Comparison of ENCODE assay signal across 26 mouse cellular contexts in the genomic region with DNA sequence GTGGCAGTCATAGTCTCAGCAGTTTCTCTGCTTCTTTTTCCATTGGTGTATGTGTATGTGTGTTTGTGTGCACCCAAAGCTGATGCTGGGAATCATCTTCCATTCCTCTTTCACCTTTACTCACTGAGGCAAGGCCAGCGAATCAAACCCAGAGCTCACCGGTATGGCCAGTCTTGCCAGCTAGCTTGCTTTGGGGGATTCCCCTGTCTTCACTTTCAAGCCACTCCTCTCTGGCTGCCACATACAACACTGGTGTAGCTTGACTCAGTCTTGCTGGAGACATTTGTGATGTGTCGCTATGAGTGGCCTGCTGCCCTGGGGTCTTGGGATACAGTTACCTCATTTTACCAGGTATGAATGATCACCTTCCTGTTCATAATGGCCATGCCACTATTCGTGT. TPM values are rescaled to one million over a fixed set of nuclear protein-coding genes. Genes with fewer than 3 reads are reported as not detected.
DNase-seq lines count a peak whose midpoint lies in the region; ATAC-seq and TF ChIP-seq lines count a peak whose summit lies in the region.
"Had no signal": no experiment of that assay in that cellular context is flagged by ENCODE, and none has a peak within 500 bp of the region (broad histone marks: within the 10 kb centered on the region; RNA-seq: fewer than 3 reads in every experiment).

No protein-coding gene starts in this region.

- 78% methylated on average over 4 of the region's 4 CpGs for WGBS in intestine, postnatal 0 days
- 74% methylated on average over 4 of the region's 4 CpGs for WGBS in intestine, embryonic 15.5 days
- 77% methylated on average over 4 of the region's 4 CpGs for WGBS in stomach, postnatal 0 days

- no peaks in the 10 kb centered on the region for H3K27me3 ChIP-seq in intestine, postnatal 0 days (replicated peaks; ENCODE audit: control insufficient read depth, insufficient read depth, low read length)
- no peaks in the 10 kb centered on the region for H3K27me3 ChIP-seq in intestine, embryonic 15.5 days (replicated peaks)
- no peaks in the 10 kb centered on the region for H3K27me3 ChIP-seq in stomach, postnatal 0 days (ENCODE audit: control insufficient read depth, insufficient read depth, low read length)
- H3K27me3 ChIP-seq: forebrain, embryonic 12.5 days; forebrain, embryonic 15.5 days; hindbrain, embryonic 13.5 days had no signal

- H3K9me3 ChIP-seq in intestine, postnatal 0 days (ENCODE audit: control insufficient read depth), result no peaks in the 10 kb centered on the region
- H3K9me3 ChIP-seq in intestine, embryonic 15.5 days, result no peaks in the 10 kb centered on the region
- H3K9me3 ChIP-seq in stomach, postnatal 0 days (ENCODE audit: control insufficient read depth, low read length), result no peaks in the 10 kb centered on the region
- H3K9me3 ChIP-seq: forebrain, embryonic 12.5 days; forebrain, embryonic 15.5 days; heart, embryonic 13.5 days; hindbrain, embryonic 10.5 days; hindbrain, embryonic 13.5 days had no signal

- no peak for TF ChIP-seq CTCF in gastrocnemius, adult 2 months (IDR thresholded peaks at IDR 0.05)
- no peak for TF ChIP-seq CTCF in intestine, postnatal 0 days (IDR thresholded peaks at IDR 0.05; ENCODE audit: low read depth)
- TF ChIP-seq CTCF in stomach, postnatal 0 days (IDR thresholded peaks at IDR 0.05; ENCODE audit: low read depth), result no peak

- H3K4me2 ChIP-seq in intestine, postnatal 0 days (replicated peaks; ENCODE audit: low read depth), result no peak overlapping the region
- no peak overlapping the region for H3K4me2 ChIP-seq in intestine, embryonic 15.5 days (replicated peaks)
- H3K4me2 ChIP-seq in stomach, postnatal 0 days (replicated peaks; ENCODE audit: low read depth), result no peak overlapping the region
- H3K4me2 ChIP-seq: forebrain, embryonic 12.5 days; forebrain, embryonic 15.5 days; heart, embryonic 13.5 days; hindbrain, embryonic 13.5 days had no signal

- DNase-seq in gastrocnemius, adult 2 months, result no peak
- DNase-seq in gastrocnemius, postnatal 14 days, result no peak
- DNase-seq in testis, postnatal 10 days (ENCODE audit: low spot score), result peak; percentile 31
- no peak for DNase-seq in testis, postnatal 14 days (ENCODE audit: low spot score)
- peak; percentile 12 for DNase-seq in stomach, postnatal 0 days (ENCODE audit: low spot score)
- DNase-seq in right cerebral cortex, adult 18-20 months, result no peak
- DNase-seq: adrenal gland, adult 8-10 months; cerebellum, adult 11-12 months; cerebellum, adult 8-10 months; cerebellum, postnatal 36 days; embryo, embryonic 11 days; gastrocnemius, postnatal 10 days; heart, adult 18-20 months had no signal

- peak overlapping the region; percentile 41; the same call in 1 of the 2 replicates for H3K27ac ChIP-seq in gastrocnemius, adult 2 months
- H3K27ac ChIP-seq in intestine, postnatal 0 days (ENCODE audit: low read depth, low read length), result 0 out of 2 replicates have a peak overlapping the region, but pooled peaks have one; percentile 21
- H3K27ac ChIP-seq in intestine, embryonic 15.5 days, result no peak overlapping the region
- H3K27ac ChIP-seq in stomach, postnatal 0 days (replicated peaks), result no peak overlapping the region
- H3K27ac ChIP-seq: forebrain, embryonic 12.5 days; forebrain, embryonic 15.5 days; heart, embryonic 13.5 days; hindbrain, embryonic 10.5 days; hindbrain, embryonic 13.5 days had no signal

- H3K4me3 ChIP-seq in gastrocnemius, adult 2 months, result no peak overlapping the region
- no peak overlapping the region for H3K4me3 ChIP-seq in intestine, postnatal 0 days (ENCODE audit: low read depth, low read length)
- no peak overlapping the region for H3K4me3 ChIP-seq in intestine, embryonic 15.5 days (replicated peaks)
- H3K4me3 ChIP-seq in stomach, postnatal 0 days (ENCODE audit: low read depth, low read length), result no peak overlapping the region
- H3K4me3 ChIP-seq: erythroblast, embryonic 14.5 days; forebrain, embryonic 12.5 days; forebrain, embryonic 15.5 days; heart, embryonic 13.5 days; hindbrain, embryonic 10.5 days; hindbrain, embryonic 13.5 days had no signal

- TF ChIP-seq EP300 in stomach, postnatal 0 days (optimal IDR thresholded peaks at IDR 0.05), result no peak

- H3K4me1 ChIP-seq in intestine, postnatal 0 days (replicated peaks; ENCODE audit: control insufficient read depth, insufficient read depth, low read length), result 0 out of 2 replicates have a peak, but pooled peaks cover 14% of the 10 kb centered on the region
- H3K4me1 ChIP-seq in intestine, embryonic 15.5 days (replicated peaks), result no peaks in the 10 kb centered on the region
- no peaks in the 10 kb centered on the region for H3K4me1 ChIP-seq in stomach, postnatal 0 days (replicated peaks; ENCODE audit: control insufficient read depth, insufficient read depth)
- H3K4me1 ChIP-seq: forebrain, embryonic 15.5 days; heart, embryonic 13.5 days had no signal

- H3K36me3 ChIP-seq in intestine, postnatal 0 days (ENCODE audit: control insufficient read depth, insufficient read depth), result no peaks in the 10 kb centered on the region
- no peaks in the 10 kb centered on the region for H3K36me3 ChIP-seq in intestine, embryonic 15.5 days
- no peaks in the 10 kb centered on the region for H3K36me3 ChIP-seq in stomach, postnatal 0 days (ENCODE audit: control insufficient read depth, insufficient read depth, low read length)
- H3K36me3 ChIP-seq: forebrain, embryonic 12.5 days; forebrain, embryonic 15.5 days; heart, embryonic 13.5 days; hindbrain, embryonic 10.5 days; hindbrain, embryonic 13.5 days had no signal

- intact Hi-C loops in gastrocnemius, adult 2 months (cut with DNase I), result no loop called here
- intact Hi-C loops in gastrocnemius, postnatal 14 days (cut with DNase I; ENCODE audit: low total_unique reads), result no loop called here

- no peak overlapping the region for H3K9ac ChIP-seq in intestine, postnatal 0 days (ENCODE audit: low read depth, low read length)
- no peak overlapping the region for H3K9ac ChIP-seq in intestine, embryonic 15.5 days
- no peak overlapping the region for H3K9ac ChIP-seq in stomach, postnatal 0 days (ENCODE audit: low read length)
- H3K9ac ChIP-seq: forebrain, embryonic 12.5 days; forebrain, embryonic 15.5 days; heart, embryonic 13.5 days; hindbrain, embryonic 13.5 days had no signal

- no peak for ATAC-seq in intestine, postnatal 0 days
- no peak for ATAC-seq in intestine, embryonic 15.5 days
- no peak for ATAC-seq in stomach, postnatal 0 days (ENCODE audit: low FRiP score, low TSS enrichment)
- ATAC-seq: activated CD4-positive, CD25-positive, alpha-beta regulatory T cell, adult 4 months; CD4-positive, CD25-positive, alpha-beta regulatory T cell, adult 4 months; forebrain, embryonic 15.5 days; hindbrain, embryonic 16.5 days; intestine, embryonic 16.5 days had no signal

RNA-seq across cellular contexts. Expression of gene Dclk3, which starts 51.3 kb away (rescaled TPM):
- under 1 TPM; 0.41 to 0.50 TPM for total RNA-seq in gastrocnemius, adult 2 months (2021)
- 1 to 10 TPM in 1 of 2 experiments, under 1 TPM in 1; 0.62 to 1.4 TPM for total RNA-seq in gastrocnemius, postnatal 14 days (2021)
- polyA plus RNA-seq in intestine, postnatal 0 days (2015; fragmentation: Nextera tagmentation; extraction: Ambion mirVana), result 1.1 and 1.4 TPM in 2 replicates
- 0.67 and 0.75 TPM in 2 replicates for polyA plus RNA-seq in intestine, embryonic 15.5 days (2015; fragmentation: Nextera tagmentation; extraction: Ambion mirVana)
- 0.35 and 0.44 TPM in 2 replicates for polyA plus RNA-seq in stomach, postnatal 0 days (2015; fragmentation: Nextera tagmentation; extraction: Ambion mirVana)
- polyA plus RNA-seq: activated CD4-positive, CD25-positive, alpha-beta regulatory T cell, adult 4 months; C2C12; CD4-positive, CD25-positive, alpha-beta regulatory T cell, adult 4 months; erythroblast, embryonic 14.5 days had no signal

Comparison
In these comparisons a context has a peak if more than half of its experiments do, and no peak if none do; other contexts are left out.
1. DNase-seq: peak in testis, postnatal 10 days (single experiment) and stomach, postnatal 0 days (single experiment); none in gastrocnemius, adult 2 months (single experiment), gastrocnemius, postnatal 14 days (single experiment), testis, postnatal 14 days (single experiment) and right cerebral cortex, adult 18-20 months (single experiment).
2. H3K27ac ChIP-seq: peak in gastrocnemius, adult 2 months (single experiment) and intestine, postnatal 0 days (single experiment); none in intestine, embryonic 15.5 days (single experiment) and stomach, postnatal 0 days (single experiment).